Mouse (Mus musculus) liver, embryonic 14.5 days (tissue): ENCODE data around the gene Mmrn2.

ENCODE experiments used
- CTCF ChIP-seq: IDR thresholded peaks from 2 replicates; pipeline ENCODE4 v1.5.1; 2016; ENCODE audit warnings: antibody characterized with exemption, low read depth, control low read depth
- EP300 ChIP-seq: IDR thresholded peaks from 2 replicates; pipeline ENCODE4 v1.6.1; 2016; ENCODE audit warnings: antibody characterized with exemption, low read depth

GRCm38 (mm10) chr14:34400021-34400420 lies 24.8 kb downstream of the Mmrn2 start:
- TF ChIP-seq CTCF, result no peak
- TF ChIP-seq EP300, result no peak
